Mouse (Mus musculus): Measurements from ENCODE around the gene Prpf40b.

The Prpf40b gene

DNA sequence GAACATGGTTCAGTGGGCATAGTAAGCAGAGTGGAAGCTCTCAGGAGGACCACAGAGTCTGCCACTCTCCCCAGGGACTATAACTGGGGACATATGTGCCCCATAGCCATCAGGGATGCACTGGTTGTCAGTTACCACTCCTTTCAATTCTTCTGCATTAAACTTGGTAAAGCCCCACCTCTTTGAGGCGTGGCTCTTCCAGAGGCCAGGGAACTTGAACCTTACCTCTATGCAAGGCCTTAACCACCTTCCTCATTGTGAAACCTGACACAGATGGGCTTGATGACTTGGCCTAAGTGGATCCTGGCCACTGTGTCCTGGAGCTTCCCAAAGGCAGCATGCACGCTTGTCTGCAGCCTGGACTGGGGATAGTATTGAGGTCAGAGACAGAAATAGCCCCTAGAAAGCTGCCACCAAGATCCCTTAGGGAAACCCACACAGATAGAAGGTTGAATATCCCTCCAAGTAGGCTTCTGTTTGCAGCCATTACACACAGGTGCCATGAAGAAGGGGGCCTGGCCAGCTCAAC is 40.3 kb upstream of the Prpf40b start:
- TF ChIP-seq NANOG (IDR thresholded peaks at IDR 0.05; ENCODE audit: borderline replicate concordance, low read length) (no peak), CTCF (conservative IDR thresholded peaks at IDR 0.05; ENCODE audit: low read length) (no peak), POU5F1 (IDR thresholded peaks at IDR 0.05; ENCODE audit: borderline replicate concordance, low read length) (no peak)
- peak overlapping the region; percentile 93 for H3K4me3 ChIP-seq (replicated peaks; ENCODE audit: low read length)

DNA sequence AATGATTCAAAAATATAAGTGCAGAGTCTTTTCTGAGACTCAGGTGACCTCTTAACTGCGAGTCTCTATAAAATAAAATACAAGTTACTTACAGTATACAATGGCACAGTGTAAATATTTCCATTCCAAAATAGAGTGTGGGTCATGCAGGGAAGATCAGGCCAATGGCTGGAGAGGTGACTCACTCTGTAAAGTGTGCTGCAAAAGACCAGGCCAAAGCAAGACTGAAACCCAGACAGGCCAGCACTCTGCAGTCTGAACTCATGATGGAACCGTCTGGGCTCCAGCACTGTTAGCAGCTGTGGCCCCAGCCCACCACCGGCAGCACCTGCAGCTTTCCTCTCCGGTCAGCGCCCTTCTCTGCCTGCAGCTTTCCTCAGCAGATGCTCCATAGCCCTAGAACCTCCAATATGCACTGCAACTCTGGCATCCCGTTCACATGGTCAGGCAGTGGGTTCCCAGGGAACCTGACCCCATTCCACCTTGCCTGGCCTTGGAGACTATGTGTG is 39.6 kb upstream of the Prpf40b start:
- Histone ChIP-seq H3K9me3 (ENCODE audit: low read length) (no peaks in the 10 kb centered on the region), H3K27me3 (ENCODE audit: insufficient read depth, low read length) (no peaks in the 10 kb centered on the region), H3K4me1 (replicated peaks; ENCODE audit: low read depth, low read length) (peaks cover 76% of the 10 kb centered on the region), H3K4me3 (replicated peaks; ENCODE audit: low read length) (no peak overlapping the region), H3K36me3 (ENCODE audit: insufficient read depth, low read length) (peaks cover 6% of the 10 kb centered on the region)
- no peak for TF ChIP-seq CTCF (conservative IDR thresholded peaks at IDR 0.05; ENCODE audit: low read length)
- TF ChIP-seq NANOG (IDR thresholded peaks at IDR 0.05; ENCODE audit: borderline replicate concordance, low read length) = no peak
- no peak for TF ChIP-seq POU5F1 (IDR thresholded peaks at IDR 0.05; ENCODE audit: borderline replicate concordance, low read length)

More for the DNA sequence above, 40.3 kb upstream of the Prpf40b start:
- Histone ChIP-seq H3K27me3 (ENCODE audit: insufficient read depth, low read length) (no peaks in the 10 kb centered on the region), H3K4me1 (replicated peaks; ENCODE audit: low read depth, low read length) (peaks cover 79% of the 10 kb centered on the region), H3K9me3 (ENCODE audit: low read length) (no peaks in the 10 kb centered on the region), H3K36me3 (ENCODE audit: insufficient read depth, low read length) (peaks cover 13% of the 10 kb centered on the region)

DNA sequence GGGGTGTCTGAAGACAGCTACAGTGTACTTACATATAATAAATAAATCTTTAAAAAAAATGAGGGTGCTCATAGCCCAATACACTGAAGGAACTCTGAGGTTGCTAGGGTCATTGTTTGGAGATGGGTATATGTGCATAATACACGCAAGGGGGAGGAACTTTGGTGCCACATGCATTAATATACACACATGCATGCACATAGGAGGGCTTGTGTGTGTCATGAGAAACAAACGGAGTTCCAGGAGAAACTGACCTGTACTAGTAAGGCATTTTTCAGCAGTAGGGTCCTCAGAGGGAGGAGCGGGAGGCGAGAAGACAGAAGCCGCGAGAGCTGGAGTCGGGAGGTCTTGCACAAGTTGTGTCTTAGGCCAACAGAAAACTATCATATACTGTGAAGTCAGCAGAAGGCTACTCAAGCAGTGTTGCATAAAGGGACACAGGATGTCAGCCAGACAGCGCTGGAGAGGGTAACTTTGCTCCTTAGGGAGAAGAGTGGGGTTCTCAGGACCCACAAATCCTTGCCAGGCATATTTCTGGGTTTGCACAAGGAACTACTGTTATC is 35.6 kb upstream of the Prpf40b start:
- Histone ChIP-seq H3K9me3 (ENCODE audit: low read length) (no peaks in the 10 kb centered on the region), H3K36me3 (ENCODE audit: insufficient read depth, low read length) (peaks cover 4% of the 10 kb centered on the region), H3K4me1 (replicated peaks; ENCODE audit: low read depth, low read length) (peaks cover 79% of the 10 kb centered on the region), H3K4me3 (replicated peaks; ENCODE audit: low read length) (peak overlapping the region; percentile 37; the same call in 1 of the 2 replicates), H3K27me3 (ENCODE audit: insufficient read depth, low read length) (no peaks in the 10 kb centered on the region)
- TF ChIP-seq NANOG (IDR thresholded peaks at IDR 0.05; ENCODE audit: borderline replicate concordance, low read length) (no peak), CTCF (conservative IDR thresholded peaks at IDR 0.05; ENCODE audit: low read length) (no peak), POU5F1 (IDR thresholded peaks at IDR 0.05; ENCODE audit: borderline replicate concordance, low read length) (no peak)

DNA sequence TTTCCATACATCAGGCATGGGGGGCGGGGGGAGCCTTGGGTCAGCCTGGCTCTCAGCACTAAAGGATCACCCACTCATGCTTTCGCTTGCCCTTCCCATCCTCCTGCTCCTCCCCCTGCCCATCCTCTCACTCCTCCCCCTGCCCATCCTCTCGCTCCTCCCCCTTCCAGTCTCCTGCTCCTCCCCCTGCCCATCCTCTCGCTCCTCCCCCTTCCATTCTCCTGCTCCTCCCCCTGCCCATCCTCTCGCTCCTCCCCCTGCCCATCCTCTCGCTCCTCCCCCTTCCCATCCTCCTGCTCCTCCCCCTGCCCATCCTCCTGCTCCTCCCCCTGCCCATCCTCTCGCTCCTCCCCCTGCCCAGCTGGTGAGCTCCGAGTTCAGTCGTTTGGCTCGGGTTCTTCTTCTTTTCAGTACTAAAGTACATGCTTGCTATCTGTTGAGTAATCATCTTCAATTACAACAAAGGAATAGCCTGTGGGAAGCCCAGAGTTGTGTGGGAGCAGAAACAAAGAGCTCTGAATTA is 35.1 kb upstream of the Prpf40b start:
- Histone ChIP-seq H3K9me3 (ENCODE audit: low read length) (no peaks in the 10 kb centered on the region), H3K4me1 (replicated peaks; ENCODE audit: low read depth, low read length) (peaks cover 79% of the 10 kb centered on the region), H3K36me3 (ENCODE audit: insufficient read depth, low read length) (peaks cover 4% of the 10 kb centered on the region), H3K4me3 (replicated peaks; ENCODE audit: low read length) (peak overlapping the region; percentile 67), H3K27me3 (ENCODE audit: insufficient read depth, low read length) (no peaks in the 10 kb centered on the region)
- no peak for TF ChIP-seq NANOG (IDR thresholded peaks at IDR 0.05; ENCODE audit: borderline replicate concordance, low read length)
- TF ChIP-seq POU5F1 (IDR thresholded peaks at IDR 0.05; ENCODE audit: borderline replicate concordance, low read length) = no peak
- no peak for TF ChIP-seq CTCF (conservative IDR thresholded peaks at IDR 0.05; ENCODE audit: low read length)

DNA sequence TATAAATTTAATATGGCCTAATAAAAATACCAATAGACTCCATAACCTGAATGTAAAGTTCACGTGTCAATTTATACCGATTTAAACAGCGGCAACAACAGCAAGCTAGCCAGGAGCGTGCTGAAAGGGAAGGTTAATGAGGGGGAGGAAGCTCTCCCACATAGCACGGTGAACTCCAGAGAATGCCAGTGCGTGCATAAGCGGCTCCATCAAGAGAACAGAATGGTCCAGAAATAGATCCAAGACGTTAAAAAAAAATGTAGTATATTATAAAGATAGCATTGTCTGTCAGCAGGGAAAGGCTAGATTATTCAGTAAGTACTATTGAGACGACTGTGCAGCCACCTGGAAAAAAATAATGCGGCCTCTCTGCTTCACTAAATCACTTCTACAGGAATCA is 32.2 kb upstream of the Prpf40b start:
- H3K36me3 ChIP-seq (ENCODE audit: insufficient read depth, low read length) = no peaks in the 10 kb centered on the region
- no peaks in the 10 kb centered on the region for H3K27me3 ChIP-seq (ENCODE audit: insufficient read depth, low read length)
- TF ChIP-seq POU5F1 (IDR thresholded peaks at IDR 0.05; ENCODE audit: borderline replicate concordance, low read length) = no peak
- TF ChIP-seq NANOG (IDR thresholded peaks at IDR 0.05; ENCODE audit: borderline replicate concordance, low read length) = no peak
- no peak for TF ChIP-seq CTCF (conservative IDR thresholded peaks at IDR 0.05; ENCODE audit: low read length)
- H3K9me3 ChIP-seq (ENCODE audit: low read length) = no peaks in the 10 kb centered on the region
- H3K4me3 ChIP-seq (replicated peaks; ENCODE audit: low read length) = no peak overlapping the region
- peaks cover 68% of the 10 kb centered on the region for H3K4me1 ChIP-seq (replicated peaks; ENCODE audit: low read depth, low read length)

DNA sequence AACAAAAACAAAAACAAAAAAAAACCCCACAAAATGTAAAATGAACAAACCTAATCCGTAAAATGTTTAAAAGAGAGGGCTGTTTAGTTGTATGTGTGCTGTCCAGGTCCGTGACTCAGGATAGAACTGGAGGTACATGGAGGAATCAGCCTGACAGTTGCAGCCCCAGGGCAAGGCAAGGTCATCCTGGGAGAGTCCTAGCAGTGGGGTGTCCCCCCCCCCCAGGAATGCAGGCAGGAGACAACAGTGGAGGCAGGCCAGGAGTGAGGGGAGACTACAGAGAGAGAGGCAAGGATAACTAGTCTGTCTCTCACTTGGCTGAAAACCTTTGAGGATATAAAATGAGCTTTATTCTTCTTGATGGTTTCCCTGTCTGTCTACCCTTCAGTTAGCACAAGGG is 30.5 kb upstream of the Prpf40b start:
- TF ChIP-seq NANOG (IDR thresholded peaks at IDR 0.05; ENCODE audit: borderline replicate concordance, low read length) = no peak
- TF ChIP-seq POU5F1 (IDR thresholded peaks at IDR 0.05; ENCODE audit: borderline replicate concordance, low read length) = no peak

DNA sequence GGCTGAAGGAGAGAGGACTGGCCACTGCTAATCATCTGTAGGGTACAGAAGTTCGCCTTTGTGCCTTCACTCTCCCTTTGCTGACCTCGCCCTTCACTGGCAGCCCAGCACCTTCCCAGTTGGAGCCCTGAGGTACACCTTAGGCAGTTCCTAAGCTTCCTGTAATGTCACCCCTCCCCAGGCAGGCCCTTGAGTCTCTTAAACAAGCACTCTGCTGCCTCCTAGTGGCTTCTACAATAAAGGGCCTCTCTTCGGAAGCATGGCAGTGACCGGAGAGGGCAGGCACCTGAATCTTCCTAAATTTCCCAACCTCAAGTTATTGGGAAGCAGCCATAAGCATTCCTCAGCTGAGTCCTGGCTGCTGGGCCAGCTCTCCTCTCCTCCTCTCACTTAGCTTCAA is 29.2 kb upstream of the Prpf40b start:
- Histone ChIP-seq H3K4me3 (replicated peaks; ENCODE audit: low read length) (no peak overlapping the region), H3K36me3 (ENCODE audit: insufficient read depth, low read length) (no peaks in the 10 kb centered on the region), H3K4me1 (replicated peaks; ENCODE audit: low read depth, low read length) (peaks cover 49% of the 10 kb centered on the region), H3K9me3 (ENCODE audit: low read length) (no peaks in the 10 kb centered on the region), H3K27me3 (ENCODE audit: insufficient read depth, low read length) (no peaks in the 10 kb centered on the region)
- peak; percentile 78 for TF ChIP-seq CTCF (conservative IDR thresholded peaks at IDR 0.05; ENCODE audit: low read length)
- TF ChIP-seq NANOG (IDR thresholded peaks at IDR 0.05; ENCODE audit: borderline replicate concordance, low read length) = no peak

More for the DNA sequence above, 30.5 kb upstream of the Prpf40b start:
- Histone ChIP-seq H3K4me1 (replicated peaks; ENCODE audit: low read depth, low read length) (peaks cover 58% of the 10 kb centered on the region), H3K4me3 (replicated peaks; ENCODE audit: low read length) (0 out of 2 replicates have a peak overlapping the region, but pooled peaks have one; percentile 26), H3K9me3 (ENCODE audit: low read length) (no peaks in the 10 kb centered on the region), H3K27me3 (ENCODE audit: insufficient read depth, low read length) (no peaks in the 10 kb centered on the region), H3K36me3 (ENCODE audit: insufficient read depth, low read length) (no peaks in the 10 kb centered on the region)

DNA sequence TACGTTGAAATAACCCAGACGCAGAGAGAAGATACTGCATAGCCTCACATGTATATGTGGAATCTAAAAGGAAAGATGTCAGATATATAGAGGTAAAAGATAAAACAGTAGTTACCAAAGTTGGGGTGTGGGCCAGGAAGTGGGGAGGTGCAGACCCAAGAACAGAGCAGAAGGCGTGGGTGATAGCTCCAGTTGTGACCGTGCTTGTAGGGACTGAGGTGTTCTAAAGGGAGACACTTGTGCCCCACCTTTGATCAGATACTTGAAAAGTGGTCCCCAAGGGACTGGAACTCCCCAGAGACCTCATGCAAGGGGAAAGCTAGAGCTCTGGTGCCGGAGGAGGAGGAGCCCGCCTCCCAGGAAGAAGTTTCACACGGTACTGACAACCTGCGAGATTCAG is 18.8 kb upstream of the Prpf40b start:
- Histone ChIP-seq H3K9me3 (ENCODE audit: low read length) (peaks cover 43% of the 10 kb centered on the region), H3K27me3 (ENCODE audit: insufficient read depth, low read length) (peaks cover 12% of the 10 kb centered on the region; the same call in 1 of the 2 replicates), H3K4me3 (replicated peaks; ENCODE audit: low read length) (no peak overlapping the region), H3K4me1 (replicated peaks; ENCODE audit: low read depth, low read length) (peaks cover 8% of the 10 kb centered on the region), H3K36me3 (ENCODE audit: insufficient read depth, low read length) (0 out of 2 replicates have a peak, but pooled peaks cover 2% of the 10 kb centered on the region)
- TF ChIP-seq POU5F1 (IDR thresholded peaks at IDR 0.05; ENCODE audit: borderline replicate concordance, low read length) (no peak), NANOG (IDR thresholded peaks at IDR 0.05; ENCODE audit: borderline replicate concordance, low read length) (no peak), CTCF (conservative IDR thresholded peaks at IDR 0.05; ENCODE audit: low read length) (no peak)

Data from E14TG2a.4 (cell line).